Mouse (Mus musculus): ENCODE data around the gene Prr36.

- TF ChIP-seq CTCF (IDR thresholded peaks at IDR 0.05; ENCODE audit: borderline replicate concordance, control insufficient read depth, extremely low read depth, insufficient read depth, low read length, poor library complexity) = no peak
- no peak for TF ChIP-seq POLR2A (IDR thresholded peaks at IDR 0.05; ENCODE audit: control insufficient read depth, extremely low read depth, insufficient read depth, low read length, poor library complexity)
Observed at GRCm38 (mm10) chr8:4227919-4228318, 10.7 kb upstream of the Prr36 start.
